16 mouse cellular contexts compared by ENCODE assay signal in genomic region chr11:113816971-113817548, GRCm38 (mm10).
DNase-seq lines count a peak whose midpoint lies in the region; ATAC-seq lines count a peak whose summit lies in the region.
"Had no signal": no experiment of that assay in that cellular context is flagged by ENCODE, and none has a peak within 500 bp of the region (broad histone marks: within the 10 kb centered on the region; RNA-seq: fewer than 3 reads in every experiment).

No protein-coding gene starts in this region.

- peak overlapping the region; percentile 60 for H3K27ac ChIP-seq in forebrain, embryonic 14.5 days (ENCODE audit: low read depth, low read length)
- H3K27ac ChIP-seq in forebrain, embryonic 12.5 days = no peak overlapping the region
- H3K27ac ChIP-seq in intestine, embryonic 14.5 days (ENCODE audit: low read depth) = peak overlapping the region; percentile 43
- H3K27ac ChIP-seq: hindbrain, embryonic 14.5 days; layer of hippocampus, adult 2 months; midbrain, embryonic 10.5 days had no signal

- H3K36me3 ChIP-seq in forebrain, embryonic 14.5 days (ENCODE audit: control insufficient read depth, insufficient read depth, low read length) = no peaks in the 10 kb centered on the region
- no peaks in the 10 kb centered on the region for H3K36me3 ChIP-seq in forebrain, embryonic 12.5 days (replicated peaks)
- no peaks in the 10 kb centered on the region for H3K36me3 ChIP-seq in intestine, embryonic 14.5 days (ENCODE audit: control insufficient read depth, insufficient read depth, low read length)

- DNase-seq in forebrain, embryonic 14.5 days (ENCODE audit: low spot score) = no peak
- peak; percentile 63 for DNase-seq in ovary, adult 18-20 months (ENCODE audit: low spot score)
- DNase-seq in ovary, postnatal 14 days (ENCODE audit: low spot score) = no peak
- no peak for DNase-seq in intestine, embryonic 14.5 days (ENCODE audit: low spot score)
- peak; percentile 54 for DNase-seq in yolk sac, embryonic 10.5 days (ENCODE audit: low spot score)
- DNase-seq in spleen, postnatal 14 days (ENCODE audit: low spot score in 2 of 2) = no peak
- no peak for DNase-seq in MN1 (ENCODE audit: low spot score)
- DNase-seq: cerebellum, adult 9-11 months; gastrocnemius, postnatal 10 days; liver; lung, embryonic 14.5 days had no signal

- H3K9me3 ChIP-seq in forebrain, embryonic 14.5 days (replicated peaks; ENCODE audit: control insufficient read depth, low read length) = no peaks in the 10 kb centered on the region
- H3K9me3 ChIP-seq in forebrain, embryonic 12.5 days = no peaks in the 10 kb centered on the region
- H3K9me3 ChIP-seq in intestine, embryonic 14.5 days (ENCODE audit: control insufficient read depth, low read length) = no peaks in the 10 kb centered on the region
- H3K9me3 ChIP-seq: midbrain, embryonic 10.5 days had no signal

- H3K4me3 ChIP-seq in forebrain, embryonic 14.5 days (ENCODE audit: low read depth, low read length) = no peak overlapping the region
- H3K4me3 ChIP-seq in forebrain, embryonic 12.5 days (replicated peaks) = no peak overlapping the region
- no peak overlapping the region for H3K4me3 ChIP-seq in intestine, embryonic 14.5 days (ENCODE audit: low read depth, low read length)
- H3K4me3 ChIP-seq: erythroblast, embryonic 14.5 days; layer of hippocampus, adult 2 months; midbrain, embryonic 10.5 days had no signal

- no peak overlapping the region for H3K9ac ChIP-seq in forebrain, embryonic 14.5 days (ENCODE audit: low read length)
- no peak overlapping the region for H3K9ac ChIP-seq in forebrain, embryonic 12.5 days
- no peak overlapping the region for H3K9ac ChIP-seq in intestine, embryonic 14.5 days (ENCODE audit: low read length)
- H3K9ac ChIP-seq: hindbrain, embryonic 14.5 days; lung, embryonic 14.5 days had no signal

- no peaks in the 10 kb centered on the region for H3K4me1 ChIP-seq in forebrain, embryonic 14.5 days (ENCODE audit: control insufficient read depth, insufficient read depth, low read length)
- peaks cover 8% of the 10 kb centered on the region for H3K4me1 ChIP-seq in forebrain, embryonic 12.5 days
- H3K4me1 ChIP-seq in intestine, embryonic 14.5 days (replicated peaks; ENCODE audit: control insufficient read depth, insufficient read depth, low read length) = peaks cover 7% of the 10 kb centered on the region

- no peaks in the 10 kb centered on the region for H3K27me3 ChIP-seq in forebrain, embryonic 14.5 days (replicated peaks; ENCODE audit: control insufficient read depth, insufficient read depth, low read length)
- 0 out of 2 replicates have a peak, but pooled peaks cover 11% of the 10 kb centered on the region for H3K27me3 ChIP-seq in forebrain, embryonic 12.5 days
- no peaks in the 10 kb centered on the region for H3K27me3 ChIP-seq in intestine, embryonic 14.5 days (replicated peaks; ENCODE audit: control insufficient read depth, insufficient read depth, low read length)

- no peak for ATAC-seq in forebrain, embryonic 14.5 days
- no peak for ATAC-seq in forebrain, embryonic 12.5 days (ENCODE audit: low FRiP score)
- ATAC-seq in intestine, embryonic 14.5 days (replicated peaks; ENCODE audit: low FRiP score, low TSS enrichment, low read depth) = no peak; the same call in 1 of the 2 replicates

- 77% methylated on average over 12 of the region's 12 CpGs for WGBS in forebrain, embryonic 14.5 days
- WGBS in forebrain, embryonic 12.5 days = 75% methylated on average over 12 of the region's 12 CpGs
- WGBS in intestine, embryonic 14.5 days = 67% methylated on average over 12 of the region's 12 CpGs

- no peak overlapping the region for H3K4me2 ChIP-seq in forebrain, embryonic 14.5 days (ENCODE audit: low read length)
- H3K4me2 ChIP-seq in forebrain, embryonic 12.5 days = no peak overlapping the region
- H3K4me2 ChIP-seq in intestine, embryonic 14.5 days (ENCODE audit: low read length) = no peak overlapping the region
- H3K4me2 ChIP-seq: hindbrain, embryonic 14.5 days; lung, embryonic 14.5 days had no signal

Comparison
In these comparisons a context has a peak if more than half of its experiments do, and no peak if none do; other contexts are left out.
1. DNase-seq: peak in ovary, adult 18-20 months (single experiment) and yolk sac, embryonic 10.5 days (single experiment); none in forebrain, embryonic 14.5 days (single experiment), ovary, postnatal 14 days (single experiment), intestine, embryonic 14.5 days (single experiment), spleen, postnatal 14 days (0 of 2) and MN1 (single experiment).